Mouse (Mus musculus) ES-Bruce4 (cell line): ENCODE measurements around the gene Bod1l. TPM values are rescaled to one million over a fixed set of nuclear protein-coding genes. Genes with fewer than 3 reads are reported as not detected.
A peak's percentile ranks its signal among the peaks of the same experiment; 100 is the strongest.

Experiments
- H3K27ac ChIP-seq: 2 replicates; pipeline ENCODE4 v1.5.1; 2012; ENCODE audit warnings: low read length, inconsistent platforms; ENCODE audit not compliant: insufficient read depth
- H3K27me3 ChIP-seq: 2 replicates; pipeline ENCODE4 v1.6.1; 2012; ENCODE audit warnings: mild to moderate bottlenecking, low read length, inconsistent platforms; ENCODE audit not compliant: control insufficient read depth, poor library complexity, insufficient read depth, severe bottlenecking
- H3K36me3 ChIP-seq: 2 replicates; pipeline ENCODE4 v1.6.1; 2012; ENCODE audit warnings: inconsistent platforms, mild to moderate bottlenecking, low read length, moderate library complexity; ENCODE audit not compliant: control insufficient read depth, poor library complexity, insufficient read depth, severe bottlenecking
- H3K4me1 ChIP-seq: one replicate; pipeline ENCODE4 v1.8.1; 2011; ENCODE audit warnings: low read length; ENCODE audit not compliant: control insufficient read depth, insufficient read depth
- H3K4me3 ChIP-seq: 2 replicates; pipeline ENCODE4 v1.5.1; 2011; ENCODE audit warnings: low read depth, mild to moderate bottlenecking, low read length
- H3K9ac ChIP-seq: 2 replicates; pipeline ENCODE4 v1.6.1; 2012; ENCODE audit warnings: low read depth, mild to moderate bottlenecking, inconsistent platforms; ENCODE audit not compliant: poor library complexity, severe bottlenecking
- H3K9me3 ChIP-seq: replicated peaks from 2 replicates; pipeline ENCODE4 v1.6.1; 2012; ENCODE audit warnings: mild to moderate bottlenecking, low read length, inconsistent platforms; ENCODE audit not compliant: control insufficient read depth, poor library complexity, insufficient read depth, severe bottlenecking
- CTCF ChIP-seq: IDR thresholded peaks from one replicate; pipeline ENCODE4 v1.8.1; 2011; ENCODE audit warnings: low read depth, low read length
- EP300 ChIP-seq: IDR thresholded peaks from 2 replicates; pipeline ENCODE4 v1.6.1; 2011; ENCODE audit warnings: low read depth, low read length; ENCODE audit not compliant: insufficient read depth
- POLR2A ChIP-seq: IDR thresholded peaks from one replicate; pipeline ENCODE4 v1.8.1; 2011; ENCODE audit warnings: low read length; ENCODE audit not compliant: insufficient read depth
- polyA plus RNA-seq: library from polyadenylated mRNA; stranded (reverse); fragments of >200 nt; gene quantifications from 2 replicates; pipeline ENCODE4 v1.2.4, GENCODE M21; 2011; ENCODE audit warnings: low read depth; ENCODE audit not compliant: missing spikeins, insufficient read depth, insufficient read length

Gene Bod1l
- polyA plus RNA-seq, 1 experiment: 41.0 TPM

DNA sequence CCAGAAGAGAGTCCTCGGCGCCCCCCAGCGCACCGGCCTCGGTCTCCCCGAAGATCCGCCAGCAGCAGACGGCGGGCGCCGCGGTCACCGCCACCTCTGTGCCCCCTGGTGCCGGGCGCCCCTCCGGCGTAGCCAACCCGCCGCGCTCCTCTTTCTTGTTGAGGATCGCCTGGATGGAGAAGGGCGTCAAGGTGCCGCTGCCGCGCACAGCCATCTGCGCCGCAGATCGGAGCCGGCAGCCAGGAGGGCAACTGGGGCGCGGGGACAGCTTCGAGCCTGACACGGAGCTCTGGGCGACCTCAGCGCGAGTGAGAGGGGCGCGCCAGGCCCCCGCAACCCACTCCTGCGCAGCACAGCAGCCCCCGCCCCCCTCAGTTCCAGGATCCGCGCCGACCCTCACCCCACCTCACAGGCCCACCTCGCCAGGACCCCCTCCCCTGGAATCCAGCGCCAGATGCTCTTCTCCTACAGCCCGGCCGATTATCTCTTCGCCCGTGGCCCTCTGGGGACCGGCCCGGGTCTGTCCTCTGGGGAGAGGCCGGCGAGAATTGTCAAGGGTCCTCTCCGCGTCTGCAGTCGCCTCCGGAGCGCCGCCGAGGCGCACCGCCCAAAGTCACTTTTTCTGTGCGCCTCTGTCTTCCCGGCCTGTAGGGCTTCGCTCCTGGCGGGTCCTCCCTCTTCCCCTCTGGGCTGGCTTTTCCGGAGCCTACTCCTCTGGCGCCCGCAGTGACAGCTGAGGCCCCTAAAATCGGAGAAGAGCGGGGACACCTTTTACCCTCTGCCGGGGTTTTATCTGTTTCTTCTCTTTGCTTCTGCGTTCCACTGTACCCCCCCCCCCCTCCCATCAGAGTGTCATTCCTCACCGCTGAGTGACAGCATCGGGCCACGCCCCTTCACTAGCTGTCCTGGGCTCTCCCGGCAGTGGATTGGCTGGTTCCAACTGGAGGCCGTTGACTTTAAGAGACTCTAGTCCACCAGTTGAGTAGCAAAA is 80.1 kb downstream of the Bod1l start, which contains the start of gene Nkx3-2:
Gene Nkx3-2 (minus strand): TSS at position 771 of the 991 bp plus-strand sequence.
- Histone ChIP-seq H3K4me3 (peak within 1 kb of the TSS; percentile 62), H3K27me3 (peaks cover 26% of the 10 kb centered on the region), H3K4me1 (no peaks in the 10 kb centered on the region), H3K27ac (no peak within 1 kb of the TSS), H3K9me3 (no peaks in the 10 kb centered on the region), H3K36me3 (no peaks in the 10 kb centered on the region), H3K9ac (peak within 1 kb of the TSS; percentile 8)
- TF ChIP-seq POLR2A (no peak), EP300 (no peak), CTCF (no peak)

DNA sequence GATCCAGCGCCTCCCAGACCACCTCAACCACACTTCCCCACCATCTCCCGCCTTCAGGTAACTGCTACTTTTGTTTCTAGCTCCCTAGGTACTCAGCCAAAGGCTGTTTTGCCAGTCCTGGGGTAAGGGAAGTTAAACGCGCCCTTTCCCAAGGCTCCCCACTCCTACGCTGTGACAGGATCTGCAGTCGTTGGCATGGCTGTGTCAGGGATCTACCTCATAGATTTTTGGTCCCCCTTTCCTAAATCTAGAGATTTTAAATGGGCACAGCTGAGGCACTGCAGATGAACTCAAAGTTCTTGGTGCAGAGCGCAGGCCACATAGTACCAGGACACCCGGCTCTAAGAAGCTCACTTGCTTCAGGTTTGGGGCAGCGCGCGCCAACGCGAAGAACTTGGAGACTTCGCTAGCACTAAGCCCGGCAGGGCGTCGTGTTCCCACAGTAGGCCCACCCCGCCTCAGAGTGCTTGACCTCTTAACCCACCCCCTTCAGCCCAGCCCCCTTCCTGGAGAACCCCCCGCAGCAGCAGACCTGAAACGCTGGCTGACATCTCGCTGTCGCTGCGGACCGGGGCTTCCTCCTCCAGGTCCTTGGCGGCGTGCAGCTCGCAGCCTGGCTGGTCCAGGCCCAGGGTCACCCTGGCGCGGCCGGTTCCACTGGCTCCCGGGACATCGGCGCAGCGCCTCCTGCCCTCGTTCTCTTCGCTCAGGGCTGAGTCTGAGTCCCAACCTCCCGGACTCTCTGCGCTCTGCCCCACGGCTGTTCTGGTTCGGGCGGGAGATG is 81.0 kb downstream of the Bod1l start:
- H3K4me3 ChIP-seq: peak overlapping the region; percentile 62
- H3K27ac ChIP-seq: no peak overlapping the region
- no peaks in the 10 kb centered on the region for H3K9me3 ChIP-seq
- no peaks in the 10 kb centered on the region for H3K36me3 ChIP-seq
- H3K4me1 ChIP-seq: no peaks in the 10 kb centered on the region
- H3K9ac ChIP-seq: peak overlapping the region; percentile 8; the same call in 1 of the 2 replicates
- H3K27me3 ChIP-seq: peaks cover 28% of the 10 kb centered on the region
- TF ChIP-seq EP300 (no peak), POLR2A (no peak), CTCF (no peak)

DNA sequence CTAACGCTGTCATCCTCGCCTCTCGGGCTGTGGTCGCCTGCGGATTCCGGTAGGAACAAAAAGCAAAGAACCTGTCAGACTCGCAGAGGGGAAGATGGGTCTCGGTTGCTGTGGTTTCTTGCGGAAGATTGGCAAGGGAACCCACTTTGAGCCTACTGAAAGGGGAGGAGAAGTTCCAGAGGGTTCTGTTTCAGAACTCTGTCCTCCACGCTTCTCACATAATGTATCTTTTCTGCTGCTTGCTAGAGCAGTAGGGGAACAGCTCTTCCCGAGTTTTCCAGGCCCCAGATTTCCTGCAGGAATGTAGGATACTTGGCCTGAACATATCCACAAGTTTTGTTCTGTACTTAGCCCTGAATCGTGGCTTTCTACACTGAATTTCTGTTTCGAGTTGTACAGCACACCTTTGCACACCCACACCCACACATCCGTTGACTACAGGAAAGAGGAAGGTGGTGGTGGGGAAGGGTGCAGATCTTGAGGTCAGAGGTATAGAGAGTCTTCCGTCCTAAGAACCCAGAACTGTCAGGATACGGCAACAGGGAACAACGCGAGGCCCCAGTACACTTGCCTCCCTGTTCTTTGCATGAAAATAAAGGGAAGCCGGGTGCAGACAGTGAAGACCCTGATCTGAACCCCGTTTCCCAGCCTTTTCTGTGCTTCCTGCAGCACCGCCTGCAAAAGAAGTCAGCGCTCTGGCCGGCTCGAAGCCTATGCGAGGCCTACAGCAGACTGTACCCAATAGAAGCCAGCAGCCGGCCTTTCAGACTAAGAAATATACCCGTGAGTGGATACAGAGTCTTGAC is 81.8 kb downstream of the Bod1l start:
- Histone ChIP-seq H3K4me1 (no peaks in the 10 kb centered on the region), H3K27ac (no peak overlapping the region), H3K27me3 (peaks cover 31% of the 10 kb centered on the region), H3K9me3 (no peaks in the 10 kb centered on the region), H3K9ac (no peak overlapping the region), H3K4me3 (no peak overlapping the region), H3K36me3 (no peaks in the 10 kb centered on the region)
- no peak for TF ChIP-seq CTCF
- no peak for TF ChIP-seq POLR2A

DNA sequence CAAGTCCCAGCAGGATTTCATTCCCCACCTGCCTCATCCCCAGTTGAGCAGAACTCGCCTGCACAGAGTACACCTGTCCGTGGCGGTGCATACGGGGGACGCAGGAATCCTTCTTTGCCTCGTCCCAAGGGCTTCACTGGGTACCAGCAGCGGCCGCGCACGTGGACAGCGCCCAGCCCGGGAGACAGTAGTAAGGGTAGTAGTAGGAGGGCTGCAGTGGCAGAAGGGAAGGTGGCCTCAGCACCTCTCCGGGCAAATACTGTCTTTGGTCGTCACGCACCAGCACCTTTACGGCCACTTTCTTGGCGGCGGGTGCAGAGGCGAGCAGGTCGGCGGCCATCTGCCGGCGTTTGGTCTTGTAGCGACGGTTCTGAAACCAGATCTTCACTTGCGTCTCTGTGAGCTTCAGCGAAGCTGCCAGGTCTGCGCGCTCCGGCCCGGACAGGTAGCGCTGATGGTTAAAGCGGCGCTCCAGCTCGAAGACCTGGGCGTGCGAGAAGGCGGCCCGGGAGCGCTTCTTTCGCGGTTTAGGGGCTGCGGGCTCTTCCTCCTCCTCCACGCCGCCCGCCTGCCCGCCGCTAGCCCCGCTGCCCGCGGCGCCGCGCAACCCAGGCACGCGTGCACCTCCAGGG is 82.5 kb downstream of the Bod1l start:
- Histone ChIP-seq H3K9me3 (no peaks in the 10 kb centered on the region), H3K4me3 (no peak overlapping the region; the same call in 1 of the 2 replicates), H3K9ac (no peak overlapping the region), H3K27me3 (peaks cover 34% of the 10 kb centered on the region), H3K27ac (no peak overlapping the region), H3K36me3 (no peaks in the 10 kb centered on the region), H3K4me1 (no peaks in the 10 kb centered on the region)
- TF ChIP-seq CTCF: no peak
- TF ChIP-seq POLR2A: no peak
- TF ChIP-seq EP300: no peak

DNA sequence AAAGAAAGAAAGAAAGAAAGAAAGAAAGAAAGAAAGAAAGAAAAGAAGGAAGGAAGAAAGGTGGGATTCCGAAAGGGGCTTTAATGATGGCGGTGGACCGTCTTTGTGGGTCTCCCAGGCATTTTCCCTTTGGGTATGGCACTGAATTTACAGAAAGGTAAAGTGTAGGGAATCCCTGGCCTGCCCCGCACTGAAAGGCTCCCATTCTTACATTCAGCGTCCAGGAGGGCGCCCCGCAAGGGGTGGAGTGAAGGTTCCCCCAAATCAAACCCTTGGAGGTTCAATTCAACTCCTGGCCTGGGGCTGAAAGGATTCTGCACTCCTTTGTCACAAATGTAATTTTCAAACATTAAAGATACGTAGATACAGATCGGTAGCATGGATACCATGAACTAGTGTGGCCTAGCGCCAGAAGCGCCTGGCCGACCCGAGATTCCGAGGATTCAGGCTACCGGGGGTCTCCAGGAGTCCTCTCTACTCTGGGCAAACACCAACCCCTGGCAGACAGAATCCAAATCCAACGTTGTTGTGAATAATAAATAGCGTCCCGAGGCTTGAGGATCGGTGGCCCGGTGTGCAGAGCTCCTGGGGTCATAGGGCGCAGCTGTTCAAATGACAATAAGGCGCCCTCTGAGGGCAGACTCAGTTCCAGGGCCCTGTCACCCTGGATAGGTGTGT is 83.1 kb downstream of the Bod1l start:
- no peaks in the 10 kb centered on the region for H3K4me1 ChIP-seq
- H3K4me3 ChIP-seq: no peak overlapping the region; the same call in 1 of the 2 replicates
- no peaks in the 10 kb centered on the region for H3K9me3 ChIP-seq
- H3K36me3 ChIP-seq: no peaks in the 10 kb centered on the region
- H3K9ac ChIP-seq: no peak overlapping the region
- TF ChIP-seq EP300 (no peak), POLR2A (no peak), CTCF (no peak)
- peaks cover 30% of the 10 kb centered on the region for H3K27me3 ChIP-seq
- no peak overlapping the region for H3K27ac ChIP-seq
